Mouse (Mus musculus) CH12.LX (cell line): ENCODE results near the gene Cd46. TPM values are rescaled to one million over a fixed set of nuclear protein-coding genes. Genes with fewer than 3 reads are reported as not detected.

Experiments
- DNase-seq: peaks from one replicate; pipeline ENCODE4 v3.0.0-alpha.2; 2013; ENCODE audit errors: extremely low read depth
- H3K27ac ChIP-seq: 2 replicates; pipeline ENCODE4 v1.5.1; 2012; ENCODE audit warnings: low read depth, mild to moderate bottlenecking, control low read depth, moderate library complexity; ENCODE audit not compliant: insufficient read depth
- H3K27me3 ChIP-seq: replicated peaks from 2 replicates; pipeline ENCODE3; 2012; ENCODE audit warnings: inconsistent platforms
- H3K36me3 ChIP-seq, 2 experiments: replicated peaks in 1 of 2; 2 replicates each; pipeline versions ENCODE3 to v1.6.1; 2012; ENCODE audit warnings: inconsistent platforms in 1 of 2, low read length in 1 of 2, mild to moderate bottlenecking in 1 of 2, mixed read lengths in 1 of 2, moderate library complexity in 1 of 2; ENCODE audit not compliant: control insufficient read depth in 1 of 2, insufficient read depth in 1 of 2
- H3K4me1 ChIP-seq, 2 experiments: 2 replicates each; pipeline ENCODE4 v1.6.1; 2012; ENCODE audit warnings: inconsistent platforms in 1 of 2, moderate library complexity in 1 of 2; ENCODE audit not compliant: insufficient read depth in 2 of 2, control insufficient read depth in 1 of 2
- H3K4me2 ChIP-seq: 2 replicates; pipeline ENCODE4 v1.6.1; 2012; ENCODE audit warnings: low read depth, mild to moderate bottlenecking, control low read depth; ENCODE audit not compliant: poor library complexity, insufficient read depth, severe bottlenecking
- H3K4me3 ChIP-seq, 3 experiments: fragments of 150-350 bp in 1 of 3; sonication (generic) in 1 of 3; replicated peaks in 1 of 3; 2 replicates each; pipeline versions ENCODE3 to v1.5.1; 2011 to 2012; ENCODE audit warnings: low read depth in 2 of 3, low read length in 2 of 3, mild to moderate bottlenecking in 2 of 3, moderate library complexity in 2 of 3, control low read depth in 1 of 3, improper control_type of control experiment in 1 of 3, inconsistent platforms in 1 of 3, mixed read lengths in 1 of 3; ENCODE audit not compliant: poor library complexity in 1 of 3
- H3K79me2 ChIP-seq: replicated peaks from 2 replicates; pipeline ENCODE4 v1.6.1; 2012; ENCODE audit warnings: mild to moderate bottlenecking, moderate library complexity; ENCODE audit not compliant: control insufficient read depth, poor library complexity, insufficient read depth, severe bottlenecking; ENCODE audit errors: extremely low read depth
- H3K9ac ChIP-seq: 2 replicates; pipeline ENCODE4 v1.6.1; 2012; ENCODE audit warnings: low read depth, mild to moderate bottlenecking, control low read depth, moderate library complexity; ENCODE audit not compliant: insufficient read depth
- H3K9me3 ChIP-seq: replicated peaks from 2 replicates; pipeline ENCODE3; 2012; ENCODE audit warnings: low read length, inconsistent platforms, mixed read lengths
- CHD1 ChIP-seq: IDR thresholded peaks from 2 replicates; pipeline ENCODE4 v1.6.1; 2012; ENCODE audit warnings: low read depth, low read length, improper control_type of control experiment, inconsistent platforms
- CTCF ChIP-seq, 2 experiments: IDR thresholded peaks in 1 of 2; conservative IDR thresholded peaks in 1 of 2; 2 replicates each; pipeline ENCODE4 v1.5.1; 2011 to 2012; ENCODE audit warnings: low read depth in 2 of 2, low read length in 2 of 2, improper control_type of control experiment in 1 of 2, inconsistent platforms in 1 of 2, mild to moderate bottlenecking in 1 of 2, moderate library complexity in 1 of 2
- E2F4 ChIP-seq: IDR thresholded peaks from 2 replicates; pipeline ENCODE4 v1.6.1; 2011; ENCODE audit warnings: low read depth, low read length, improper control_type of control experiment; ENCODE audit not compliant: insufficient replicate concordance
- ELF1 ChIP-seq: IDR thresholded peaks from 2 replicates; pipeline ENCODE4 v1.6.1; 2014; ENCODE audit warnings: low read depth, mild to moderate bottlenecking, inconsistent platforms, low read length, improper control_type of control experiment
- HCFC1 ChIP-seq: IDR thresholded peaks from 2 replicates; pipeline ENCODE4 v1.6.1; 2012; ENCODE audit warnings: low read depth, mild to moderate bottlenecking, inconsistent platforms, low read length, improper control_type of control experiment
- JUN ChIP-seq: IDR thresholded peaks from 2 replicates; pipeline ENCODE4 v1.6.1; 2011; ENCODE audit warnings: low read depth, mild to moderate bottlenecking, low read length, improper control_type of control experiment, moderate library complexity; ENCODE audit not compliant: insufficient read depth
- JUND ChIP-seq: conservative IDR thresholded peaks from 2 replicates; pipeline ENCODE4 v1.6.1; 2011; ENCODE audit warnings: low read depth, low read length, improper control_type of control experiment
- KAT2A ChIP-seq: IDR thresholded peaks from 2 replicates; pipeline ENCODE4 v1.6.1; 2012; ENCODE audit warnings: low read length, improper control_type of control experiment, inconsistent platforms; ENCODE audit not compliant: insufficient replicate concordance
- MAFK ChIP-seq: IDR thresholded peaks from 2 replicates; pipeline ENCODE4 v1.6.1; 2011; ENCODE audit warnings: low read length, improper control_type of control experiment; ENCODE audit not compliant: insufficient replicate concordance
- MAZ ChIP-seq: IDR thresholded peaks from 2 replicates; pipeline ENCODE4 v1.6.1; 2012; ENCODE audit warnings: low read depth, mild to moderate bottlenecking, inconsistent platforms, low read length, improper control_type of control experiment, moderate library complexity
- MXI1 ChIP-seq: IDR thresholded peaks from 2 replicates; pipeline ENCODE4 v1.6.1; 2011; ENCODE audit warnings: mild to moderate bottlenecking, low read depth, low read length, improper control_type of control experiment
- PAX5 ChIP-seq: IDR thresholded peaks from 2 replicates; pipeline ENCODE4 v1.6.1; 2012; ENCODE audit warnings: low read length, inconsistent platforms, mixed read lengths
- POLR2A ChIP-seq: IDR thresholded peaks from 2 replicates; pipeline ENCODE4 v1.6.1; 2011; ENCODE audit warnings: low read depth, mild to moderate bottlenecking, improper control_type of control experiment, low read length
- SIN3A ChIP-seq: IDR thresholded peaks from 2 replicates; pipeline ENCODE4 v1.6.1; 2012; ENCODE audit warnings: low read length, improper control_type of control experiment, inconsistent platforms
- ZC3H11A ChIP-seq: IDR thresholded peaks from 2 replicates; pipeline ENCODE4 v1.6.1; 2012; ENCODE audit warnings: low read depth, mild to moderate bottlenecking, inconsistent platforms, low read length, improper control_type of control experiment
- ZMIZ1 ChIP-seq: IDR thresholded peaks from 2 replicates; pipeline ENCODE4 v1.6.1; 2012; ENCODE audit warnings: low read depth, mild to moderate bottlenecking, inconsistent platforms, low read length, improper control_type of control experiment
- ZNF384 ChIP-seq: IDR thresholded peaks from 2 replicates; pipeline ENCODE4 v1.6.1; 2012; ENCODE audit warnings: low read depth, low read length, improper control_type of control experiment, inconsistent platforms
- dilution Hi-C: fragments of 300-500 bp; cut with MboI; formaldehyde crosslinking; loops from 2 replicates; pipeline ENCODE4 v1.14.3; 2020; ENCODE audit warnings: low sequenced_read_pairs; ENCODE audit not compliant: extremely low pct_unique_long_range_greater_than_20kb, extremely low pct_ligation_motif_present
- in situ Hi-C: fragments of 300-500 bp; cut with MboI; formaldehyde crosslinking; loops from 3 replicates; pipeline ENCODE4 v1.14.3; 2019; ENCODE audit warnings: low sequenced_read_pairs, low pct_ligation_motif_present, low pct_unique_long_range_greater_than_20kb, mixed read lengths
- polyA plus RNA-seq: library from polyadenylated mRNA; unstranded; fragments of >175 nt; gene quantifications from 2 replicates; pipeline ENCODE4 v1.2.1, GENCODE M21; 2012; ENCODE audit warnings: low read depth; ENCODE audit not compliant: insufficient read length
- total RNA-seq, 2 experiments: library from RNA; depleted of rRNA; stranded (reverse); fragments of 300-350 nt in 1 of 2; fragments of >200 nt in 1 of 2; gene quantifications; 2 replicates each; pipeline ENCODE4 v1.2.3; 2012 to 2014

Gene Cd46
- total and polyA plus RNA-seq, 3 experiments: 0.38 to 1.5 (median 1.4) TPM

DNA sequence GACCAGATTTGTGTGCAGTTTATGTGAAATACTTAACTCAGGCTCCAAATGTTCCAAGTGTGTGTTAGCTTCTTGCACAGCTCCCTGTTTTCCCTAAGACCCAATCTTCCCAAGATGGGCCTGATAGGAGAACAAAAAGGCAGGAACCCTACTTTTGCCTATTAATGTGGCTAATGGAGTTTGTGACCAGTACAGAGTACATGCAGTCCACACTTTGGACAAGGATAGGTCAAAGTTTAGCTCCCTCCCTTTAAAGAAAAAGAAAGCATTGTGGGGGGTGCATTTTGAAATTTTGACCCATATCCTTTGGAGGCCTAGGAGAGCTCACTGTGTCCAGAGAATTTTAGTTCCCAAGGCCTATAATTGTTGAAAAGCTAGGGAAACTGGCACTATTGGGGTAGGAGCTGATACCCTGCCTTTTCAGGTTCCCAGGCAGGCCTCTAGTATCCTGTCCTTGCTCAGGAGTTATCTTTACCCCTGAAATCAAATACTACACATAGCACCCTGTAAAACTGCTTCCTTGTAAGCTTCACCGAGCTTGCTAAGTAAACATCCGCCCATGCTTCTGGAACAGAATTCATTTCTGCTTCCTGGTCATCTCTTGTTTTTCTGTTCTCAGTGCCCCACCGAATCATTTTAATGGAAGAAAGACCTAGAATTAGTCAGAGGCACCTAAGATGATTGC, 77.7 kb downstream of the Cd46 start:
- Histone ChIP-seq H3K27ac (no peak overlapping the region), H3K9ac (no peak overlapping the region), H3K4me2 (no peak overlapping the region), H3K9me3 (no peaks in the 10 kb centered on the region), H3K4me1 (peaks cover 9 to 38% of the 10 kb centered on the region in 2 experiments), H3K36me3 (no peaks in the 10 kb centered on the region), H3K4me3 (no peak overlapping the region), H3K79me2 (no peaks in the 10 kb centered on the region), H3K27me3 (no peaks in the 10 kb centered on the region)
- in situ Hi-C loops (no loop called here), dilution Hi-C loops (no loop called here)
- no peak for TF ChIP-seq MXI1
- TF ChIP-seq E2F4: no peak
- TF ChIP-seq CHD1: no peak
- TF ChIP-seq ZNF384: no peak
- no peak for TF ChIP-seq MAFK
- no peak for TF ChIP-seq ZC3H11A
- TF ChIP-seq PAX5: no peak
- no peak for TF ChIP-seq KAT2A
- TF ChIP-seq HCFC1: no peak
- no peak for TF ChIP-seq SIN3A
- no peak for TF ChIP-seq JUND
- TF ChIP-seq CTCF (conservative IDR thresholded peaks at IDR 0.05 in 1 of 2, IDR thresholded peaks at IDR 0.05 in 1 of 2; ENCODE audit: low read depth in 2 of 2, low read length in 2 of 2): no peak
- no peak for TF ChIP-seq JUN
- no peak for TF ChIP-seq ELF1
- no peak for TF ChIP-seq POLR2A
- no peak for TF ChIP-seq MAZ
- no peak for DNase-seq

DNA sequence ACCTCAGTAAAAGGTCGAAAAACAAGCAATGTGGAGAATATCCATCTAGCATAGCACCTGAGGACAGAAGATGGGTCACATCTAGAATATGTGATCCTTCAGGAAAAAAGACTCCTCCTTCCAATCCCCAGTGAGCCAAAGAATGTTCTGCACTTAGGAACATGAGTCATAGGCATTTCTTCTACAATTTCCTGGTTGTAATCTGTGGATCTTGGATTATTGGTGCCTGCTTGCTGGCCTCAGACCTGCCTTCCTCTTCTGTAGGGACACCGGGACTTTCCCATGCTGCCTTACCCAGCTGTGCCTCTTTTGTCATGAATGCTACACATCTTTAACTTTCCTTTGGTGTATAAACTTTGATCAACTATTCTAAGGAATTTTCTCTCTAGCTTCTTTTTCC, 79.5 kb downstream of the Cd46 start:
- Histone ChIP-seq H3K4me2 (no peak overlapping the region), H3K27me3 (no peaks in the 10 kb centered on the region), H3K9ac (no peak overlapping the region), H3K27ac (no peak overlapping the region), H3K79me2 (no peaks in the 10 kb centered on the region), H3K4me1 (peaks cover 9 to 38% of the 10 kb centered on the region in 2 experiments), H3K36me3 (no peaks in the 10 kb centered on the region), H3K9me3 (no peaks in the 10 kb centered on the region), H3K4me3 (no peak overlapping the region)
- TF ChIP-seq ZMIZ1: no peak
- no peak for DNase-seq
- in situ Hi-C loops: no loop called here
- dilution Hi-C loops: no loop called here
